Mouse (Mus musculus) heart, adult 2 months (tissue): ENCODE measurements around the gene Scaf4.

Source experiments
- CTCF ChIP-seq: fragments of 200-600 bp; IDR thresholded peaks from 2 replicates; pipeline ENCODE4 v1.8.1; 2022; ENCODE audit warnings: antibody characterized with exemption, mild to moderate bottlenecking, moderate library complexity
- EP300 ChIP-seq: fragments of 200-500 bp; IDR thresholded peaks from 2 replicates; pipeline ENCODE4 v1.6.1; 2011; ENCODE audit warnings: low read depth, low read length, control low read depth; ENCODE audit not compliant: insufficient read depth
- POLR2A ChIP-seq: fragments of 200-500 bp; IDR thresholded peaks from 2 replicates; pipeline ENCODE4 v1.6.1; 2011; ENCODE audit warnings: mild to moderate bottlenecking, low read depth, low read length, control low read depth; ENCODE audit not compliant: insufficient read depth

DNA sequence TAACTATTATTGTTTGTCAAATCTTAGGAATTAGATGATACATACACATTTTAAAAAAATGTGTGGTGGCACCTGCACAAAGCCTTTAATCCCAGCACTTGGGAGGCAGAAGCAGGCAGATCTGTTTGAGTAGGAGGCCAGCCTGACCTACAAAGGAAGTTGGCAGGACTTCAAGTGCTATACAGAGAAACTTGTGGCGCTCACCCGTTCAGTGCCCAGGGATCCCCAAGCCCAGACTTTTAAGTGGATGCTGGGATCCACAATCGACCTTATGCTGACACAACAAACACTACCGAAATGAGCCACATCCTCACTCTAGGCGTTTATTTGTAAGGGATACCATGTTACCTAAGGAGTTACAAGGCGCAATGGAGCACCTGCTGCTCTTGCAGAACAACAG is 8.8 kb downstream of the Scaf4 start:
- TF ChIP-seq POLR2A: no peak
- TF ChIP-seq EP300: no peak
- no peak for TF ChIP-seq CTCF
